Mouse (Mus musculus) right cerebral cortex, postnatal 25 days (tissue): Measurements from ENCODE around the gene Gne.
"Not testable (repeated sequence)": the region's sequence is repeated elsewhere in the genome, so short reads cannot be mapped to it uniquely, and the experiment has no call there.

Source experiments
- DNase-seq: peaks from one replicate; pipeline ENCODE4 v3.0.0; 2022

The Gne gene

DNA sequence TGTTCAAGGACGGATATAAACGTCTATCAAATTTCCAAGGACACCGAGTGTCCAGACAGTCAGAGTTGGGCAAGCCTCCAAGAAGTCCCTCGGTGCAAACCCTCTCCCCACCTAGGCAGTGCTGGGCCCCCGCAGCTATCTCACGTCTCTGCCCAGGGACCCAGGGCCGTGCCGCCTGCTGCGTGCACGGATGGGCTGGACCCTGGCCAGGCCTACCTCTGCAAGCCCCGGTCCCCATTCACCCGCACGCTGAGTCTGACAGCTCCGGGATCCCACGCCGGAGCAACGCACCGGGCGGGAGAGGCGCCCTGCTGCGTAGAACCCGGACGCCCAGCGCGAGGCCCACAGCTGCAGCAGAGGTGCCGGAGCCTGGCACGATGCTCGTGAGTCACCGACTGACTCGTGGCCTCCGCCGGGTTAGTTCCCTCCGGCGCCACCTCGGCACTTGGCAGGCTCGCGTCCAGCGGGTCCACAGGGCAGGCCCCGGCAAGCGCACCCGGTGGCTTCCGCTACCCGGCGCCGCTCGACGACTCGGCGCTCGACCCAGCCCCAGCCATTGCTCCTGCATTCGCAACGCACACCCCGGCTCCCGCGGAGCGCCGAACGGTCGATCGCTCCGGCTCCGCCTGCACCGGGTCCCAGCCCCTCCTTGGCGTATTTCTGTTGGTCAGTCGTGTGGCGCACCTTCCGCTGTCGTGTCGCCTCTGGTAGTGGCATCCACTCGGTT is 11.7 kb downstream of the Gne start:
- peak; percentile 92 for DNase-seq

DNA sequence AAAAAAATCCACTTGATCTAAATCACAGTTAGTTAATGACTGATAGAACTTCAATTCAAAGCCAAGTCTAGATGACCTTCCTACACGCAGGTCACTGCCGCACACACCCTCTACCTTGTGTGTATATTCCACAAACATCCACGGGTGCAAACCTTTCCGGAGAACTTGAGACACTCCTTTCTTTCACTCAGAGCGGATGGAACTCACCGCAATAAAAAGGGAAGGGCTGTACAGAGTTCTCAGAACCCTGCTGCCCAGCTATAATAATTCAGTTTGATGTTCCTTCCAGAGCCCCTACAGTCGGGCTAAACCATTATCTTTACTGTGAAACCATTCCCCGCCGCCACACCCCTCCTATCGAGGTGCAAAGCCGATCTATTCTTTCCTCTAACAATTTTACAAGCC is 12.2 kb downstream of the Gne start:
- DNase-seq, result no peak

- no peak for DNase-seq
Observed at GRCm38 (mm10) chr4:44070641-44071040, 13.3 kb downstream of the Gne start.

DNA sequence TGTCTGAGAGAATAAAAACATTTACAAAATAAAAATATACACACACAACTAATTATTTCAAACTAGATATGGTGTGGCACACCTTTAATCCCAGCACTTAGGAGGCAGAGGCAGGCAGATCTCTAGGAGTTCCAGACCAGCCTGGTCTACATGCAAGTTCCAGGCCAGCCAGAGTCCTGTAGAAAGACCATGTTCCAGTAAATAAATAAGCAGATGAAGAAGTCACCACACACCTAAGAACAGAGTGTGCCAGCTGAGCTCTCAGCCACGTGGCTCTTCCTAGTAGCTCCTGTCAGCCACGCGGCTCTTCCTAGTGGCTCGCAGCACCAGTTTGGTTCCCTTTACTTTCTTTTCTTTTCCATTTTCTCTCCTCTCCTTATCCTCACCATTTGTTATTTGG is 14.6 kb downstream of the Gne start:
- DNase-seq, result no peak

GRCm38 (mm10) chr4:44068736-44069135 is 15.2 kb downstream of the Gne start:
- no peak for DNase-seq

DNA sequence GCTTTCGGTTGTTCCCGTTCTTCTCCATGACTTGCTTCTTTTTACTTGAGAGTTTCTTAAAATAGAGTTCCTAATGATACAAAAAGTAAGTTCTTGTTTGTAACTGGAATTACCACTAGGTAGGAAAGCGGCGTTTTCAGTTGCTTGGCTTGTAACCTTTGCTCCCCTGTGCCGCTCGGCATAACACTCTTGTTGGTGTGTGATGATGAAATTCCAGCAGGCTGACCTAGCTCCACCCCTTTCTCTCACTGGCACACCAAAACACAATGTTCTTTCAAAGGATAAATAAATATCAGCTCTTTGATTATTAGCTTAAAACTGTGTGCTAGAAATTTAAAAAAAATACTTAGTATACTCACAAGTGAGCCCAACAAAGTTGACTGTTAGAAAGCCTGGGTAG is 17.1 kb downstream of the Gne start:
- no peak for DNase-seq

DNA sequence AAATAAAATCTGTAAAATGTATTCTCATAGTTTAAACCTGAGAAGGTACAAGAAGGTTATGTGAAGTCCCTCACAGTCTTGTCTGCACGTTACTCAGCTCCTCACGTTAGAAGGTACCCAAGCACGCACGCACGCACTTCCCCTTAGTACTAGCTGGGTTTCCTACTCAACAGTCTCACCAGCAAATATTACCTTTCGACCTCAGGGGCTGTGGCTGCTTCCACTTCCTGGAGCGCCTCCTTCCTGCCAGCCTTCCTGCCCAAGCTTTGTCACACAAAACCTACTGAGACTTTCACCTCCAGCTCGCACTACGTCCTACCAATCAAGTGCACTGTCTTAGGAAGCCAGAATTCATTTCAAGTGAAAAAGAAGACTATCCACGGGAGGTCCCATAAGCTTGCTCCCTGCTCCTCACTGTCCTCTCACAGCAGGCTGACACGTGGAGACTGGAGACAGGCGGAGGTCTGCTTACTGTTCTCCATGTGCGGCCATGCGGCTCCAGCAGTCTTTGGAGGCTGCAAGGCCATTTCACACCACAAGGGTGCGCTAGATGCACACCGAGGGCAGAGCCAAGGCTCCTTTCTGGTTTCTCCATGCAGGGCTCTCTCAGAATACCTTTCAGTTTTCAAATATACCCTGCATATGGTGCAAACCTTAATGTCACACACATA is 18.5 kb downstream of the Gne start:
- DNase-seq, result peak; percentile 86

GRCm38 (mm10) chr4:44062816-44063215 is 21.2 kb downstream of the Gne start:
- DNase-seq, result no peak

DNA sequence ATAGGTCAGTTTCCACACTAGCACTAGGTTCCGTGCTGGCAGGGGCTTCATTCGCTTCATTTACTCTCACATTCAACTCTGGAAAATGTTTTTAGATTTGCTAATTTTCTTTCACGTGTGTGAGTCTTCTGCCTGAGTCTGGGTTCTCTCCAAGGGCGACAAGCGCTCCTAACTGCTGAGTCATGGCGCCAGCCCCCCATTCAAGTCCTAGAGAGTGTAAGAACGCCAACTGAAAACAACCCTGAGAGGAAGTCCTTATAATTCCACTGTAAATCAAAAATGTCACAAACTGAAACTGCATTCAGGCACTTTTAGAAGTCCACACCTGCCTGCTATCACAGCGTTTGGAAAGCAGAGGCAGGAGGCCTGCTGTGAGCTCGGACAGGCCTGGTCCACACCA is 21.9 kb downstream of the Gne start:
- DNase-seq, result peak; percentile 20

DNA sequence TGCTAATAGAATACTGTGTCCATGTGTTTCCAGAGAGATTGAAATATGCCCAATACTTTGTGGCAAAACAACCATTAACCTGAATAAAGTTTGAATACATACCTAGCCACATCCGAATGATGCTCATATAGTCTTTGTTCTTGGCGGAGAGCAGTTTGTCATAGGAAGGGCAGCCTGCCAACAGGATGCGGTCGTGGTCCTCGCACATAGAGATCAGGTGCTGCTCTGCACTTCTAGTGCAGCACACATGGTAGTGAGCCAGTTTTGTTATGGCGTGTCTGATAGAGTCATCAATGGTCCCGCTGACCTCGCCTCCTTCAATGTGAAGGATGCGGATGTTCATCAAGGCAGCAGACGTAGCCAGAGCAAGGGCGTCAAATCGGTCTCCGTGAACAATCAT is 24.3 kb downstream of the Gne start:
- DNase-seq, result no peak

DNA sequence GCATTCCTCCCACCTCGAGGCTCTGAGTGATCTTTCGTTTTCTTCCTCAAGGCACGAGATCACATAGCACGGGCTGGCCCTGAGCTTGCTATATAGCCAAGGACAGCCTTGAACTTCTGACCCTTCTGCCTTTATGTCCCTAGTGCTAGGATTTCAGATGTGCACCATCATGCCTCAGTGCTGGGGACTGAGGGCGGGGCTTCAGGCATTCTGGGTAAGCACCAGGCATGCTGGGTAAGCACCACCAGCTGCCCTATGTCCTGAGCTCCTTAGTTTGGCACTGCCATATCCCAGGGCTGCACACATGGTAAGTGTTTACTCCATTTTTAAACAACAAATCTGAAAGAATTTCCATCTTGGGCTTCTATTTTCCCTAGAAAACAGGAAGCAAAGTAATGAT is 34.2 kb downstream of the Gne start:
- DNase-seq, result no peak

DNA sequence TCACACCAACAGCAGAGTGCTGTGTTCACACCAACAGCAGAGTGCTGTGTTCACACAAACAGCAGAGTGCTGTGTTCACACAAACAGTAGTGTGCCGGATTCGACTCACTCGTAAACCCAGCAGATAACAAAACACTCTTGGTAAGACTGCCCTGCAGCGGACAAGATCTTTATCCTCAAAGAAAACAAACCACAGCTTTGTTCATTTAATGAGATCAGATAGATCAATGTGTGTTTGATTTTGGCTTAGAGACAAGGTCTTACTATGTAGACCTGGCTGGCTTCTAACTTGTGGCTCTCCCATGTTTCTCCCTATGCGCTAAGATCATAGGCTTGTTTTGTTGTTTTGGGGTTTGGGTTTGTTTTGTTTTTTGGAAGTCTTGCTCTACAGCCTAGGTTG is 37.9 kb downstream of the Gne start:
- no peak for DNase-seq

DNA sequence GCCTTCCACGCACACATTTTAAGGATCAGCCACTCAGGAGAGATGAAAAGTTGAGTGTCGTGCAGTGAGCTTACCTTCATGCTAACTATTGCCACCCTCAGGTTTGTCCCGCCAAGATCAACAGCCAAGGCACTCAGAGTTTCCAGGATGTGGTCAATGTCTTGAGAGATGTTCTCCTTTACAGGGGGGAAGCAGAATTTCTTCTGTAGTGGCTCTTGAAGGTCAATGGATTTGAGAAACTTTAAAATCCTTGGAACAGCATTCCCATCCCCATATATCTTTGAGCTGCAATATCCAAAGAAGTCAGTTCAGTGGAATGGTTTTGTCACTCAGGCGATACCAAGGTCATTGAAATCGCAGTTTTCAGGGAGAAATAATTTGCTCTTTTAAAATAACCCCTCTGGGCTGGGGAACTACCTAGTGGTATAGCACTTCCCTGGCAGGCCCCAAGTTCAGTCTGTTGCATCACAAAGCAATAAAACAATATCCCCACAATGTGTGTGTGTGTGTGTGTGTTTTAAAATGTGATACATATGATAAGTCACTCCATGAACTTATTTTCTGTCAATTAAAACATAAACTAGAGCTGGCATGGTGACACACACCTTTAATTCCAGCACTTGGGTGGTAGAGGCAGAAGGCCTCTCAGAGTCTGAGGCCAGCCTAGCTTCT is 39.2 kb downstream of the Gne start:
- no peak for DNase-seq

- DNase-seq, result not testable (repeated sequence)
Observed at GRCm38 (mm10) chr4:44043182-44043581, 40.8 kb downstream of the Gne start.

- DNase-seq, result no peak
Observed at GRCm38 (mm10) chr4:44042429-44042828, 41.5 kb downstream of the Gne start.

- no peak for DNase-seq
Observed at GRCm38 (mm10) chr4:44040802-44041201, 43.2 kb downstream of the Gne start.

GRCm38 (mm10) chr4:44036455-44036854 is 47.5 kb downstream of the Gne start:
- DNase-seq, result no peak

GRCm38 (mm10) chr4:44031521-44031920 is 52.5 kb downstream of the Gne start:
- DNase-seq, result peak; percentile 13

DNA sequence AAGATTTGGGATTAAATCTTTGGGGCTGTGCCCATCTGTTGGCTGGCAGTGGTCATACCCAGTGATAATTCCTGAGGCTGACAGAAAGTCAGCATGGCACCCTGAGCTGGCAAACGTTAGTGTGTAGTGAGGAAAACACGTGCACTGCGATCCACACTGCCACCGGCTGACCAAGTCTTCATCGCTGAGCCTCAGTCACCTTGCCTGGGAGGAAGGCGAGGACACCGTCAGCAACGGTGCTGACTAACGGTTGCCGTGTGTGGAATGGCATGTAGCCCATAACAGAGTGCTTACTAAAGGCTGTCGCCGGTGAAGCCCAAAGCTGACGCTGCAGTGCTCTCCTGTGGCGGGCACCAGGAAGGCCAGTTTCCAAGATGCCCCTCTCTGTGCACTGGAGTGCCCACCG is 54.3 kb downstream of the Gne start:
- DNase-seq, result no peak

DNA sequence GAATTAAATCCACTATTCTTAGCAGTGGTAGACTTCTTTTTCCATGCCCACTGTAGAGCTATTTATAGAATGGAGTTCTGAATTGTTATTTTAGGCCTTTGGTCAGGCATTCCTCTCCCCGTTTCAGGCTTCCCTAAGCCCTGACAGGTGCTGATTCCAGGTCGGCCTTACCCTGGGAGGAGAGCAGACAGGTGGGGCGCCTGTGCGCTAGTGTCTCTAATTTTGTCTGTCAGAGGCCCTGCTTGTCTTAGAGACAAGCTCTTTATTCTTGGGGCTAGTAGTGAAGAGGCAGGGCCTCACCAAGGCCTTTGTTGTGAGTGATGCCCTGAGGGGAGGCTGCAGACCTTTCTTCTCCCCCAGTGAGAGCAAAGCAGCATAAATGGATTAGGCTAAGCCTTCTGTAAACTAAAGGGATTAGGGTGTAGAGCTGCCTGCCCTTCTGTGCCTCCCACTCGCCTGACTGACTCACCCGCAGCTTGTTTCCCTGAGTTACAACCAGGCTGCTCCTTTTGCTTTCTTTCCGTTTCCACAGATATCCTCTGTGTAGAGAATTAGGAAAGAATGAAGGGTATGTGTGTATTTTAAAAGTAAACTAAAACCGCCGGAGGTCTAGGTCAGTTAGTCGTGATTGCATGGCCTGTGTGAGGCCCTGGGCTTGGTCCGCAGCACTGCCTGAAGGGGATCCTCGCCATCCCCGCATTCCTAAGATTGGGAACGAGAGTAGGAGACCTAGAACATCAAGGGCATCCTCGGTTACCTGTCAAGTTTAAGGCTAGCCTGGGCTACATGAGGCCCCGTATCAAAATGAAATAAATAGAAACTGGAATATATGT is 55.5 kb downstream of the Gne start:
- peak; percentile 68 for DNase-seq

DNA sequence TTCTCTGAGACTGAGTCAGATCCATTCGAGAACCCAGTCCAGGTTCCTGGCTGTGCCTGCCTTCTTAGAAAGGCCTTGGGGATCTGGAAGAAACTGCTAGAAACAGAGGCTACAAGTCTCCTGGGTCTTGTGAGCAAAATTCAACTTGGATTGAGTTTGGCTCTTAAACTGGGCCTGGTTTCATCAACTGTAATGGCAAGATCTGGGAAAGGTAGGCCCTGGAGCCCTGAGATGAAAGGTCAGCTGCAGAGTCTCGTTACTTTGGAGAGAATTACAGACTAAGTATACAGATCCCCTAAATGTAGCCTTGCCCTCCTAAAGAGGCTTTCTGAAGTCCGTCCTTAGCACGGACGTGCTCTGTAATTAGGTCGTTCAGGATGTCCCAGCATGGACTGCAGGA is 58.4 kb downstream of the Gne start:
- DNase-seq, result no peak

DNA sequence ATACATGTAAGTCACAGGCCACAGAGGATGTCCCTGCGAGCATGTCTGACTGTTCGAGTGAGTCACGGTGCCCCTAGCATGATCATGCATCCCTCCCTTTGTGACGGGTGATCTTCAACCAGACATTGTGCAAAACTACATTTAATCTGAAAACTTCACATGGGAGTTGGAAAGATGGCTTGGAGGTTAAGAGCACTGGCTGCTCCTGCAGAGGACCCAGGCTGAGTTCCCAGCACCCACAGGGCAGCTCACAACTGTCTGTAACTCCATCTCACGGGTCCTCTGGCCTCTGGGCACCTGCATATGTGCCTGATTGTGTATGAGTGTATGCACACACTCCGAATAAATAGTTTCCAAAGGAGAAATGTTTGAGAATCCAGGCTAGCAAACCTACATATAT is 59.7 kb downstream of the Gne start:
- no peak for DNase-seq

GRCm38 (mm10) chr4:44023681-44024080 is 60.3 kb downstream of the Gne start:
- no peak for DNase-seq
